Mouse (Mus musculus) stomach, postnatal 0 days (tissue): ENCODE measurements around the gene Ankrd60.

Source experiments
- CTCF ChIP-seq: IDR thresholded peaks from 2 replicates; pipeline ENCODE4 v1.5.1; 2016; ENCODE audit warnings: antibody characterized with exemption, low read depth, mild to moderate bottlenecking, moderate library complexity
- EP300 ChIP-seq: optimal IDR thresholded peaks from 2 replicates; pipeline ENCODE3; 2016; ENCODE audit warnings: antibody characterized with exemption

- TF ChIP-seq CTCF = no peak
- no peak for TF ChIP-seq EP300
These were observed 28.2 kb upstream of the Ankrd60 start for GRCm38 (mm10) chr2:173606415-173606804.
